Mouse (Mus musculus) testis, postnatal 14 days (tissue): ENCODE results near the gene Chn1.
"Not testable (repeated sequence)": the region's sequence is repeated elsewhere in the genome, so short reads cannot be mapped to it uniquely, and the experiment has no call there.

ENCODE experiments used
- DNase-seq: peaks from one replicate; pipeline ENCODE4 v3.0.0; 2021; ENCODE audit warnings: low spot score

The Chn1 gene

DNA sequence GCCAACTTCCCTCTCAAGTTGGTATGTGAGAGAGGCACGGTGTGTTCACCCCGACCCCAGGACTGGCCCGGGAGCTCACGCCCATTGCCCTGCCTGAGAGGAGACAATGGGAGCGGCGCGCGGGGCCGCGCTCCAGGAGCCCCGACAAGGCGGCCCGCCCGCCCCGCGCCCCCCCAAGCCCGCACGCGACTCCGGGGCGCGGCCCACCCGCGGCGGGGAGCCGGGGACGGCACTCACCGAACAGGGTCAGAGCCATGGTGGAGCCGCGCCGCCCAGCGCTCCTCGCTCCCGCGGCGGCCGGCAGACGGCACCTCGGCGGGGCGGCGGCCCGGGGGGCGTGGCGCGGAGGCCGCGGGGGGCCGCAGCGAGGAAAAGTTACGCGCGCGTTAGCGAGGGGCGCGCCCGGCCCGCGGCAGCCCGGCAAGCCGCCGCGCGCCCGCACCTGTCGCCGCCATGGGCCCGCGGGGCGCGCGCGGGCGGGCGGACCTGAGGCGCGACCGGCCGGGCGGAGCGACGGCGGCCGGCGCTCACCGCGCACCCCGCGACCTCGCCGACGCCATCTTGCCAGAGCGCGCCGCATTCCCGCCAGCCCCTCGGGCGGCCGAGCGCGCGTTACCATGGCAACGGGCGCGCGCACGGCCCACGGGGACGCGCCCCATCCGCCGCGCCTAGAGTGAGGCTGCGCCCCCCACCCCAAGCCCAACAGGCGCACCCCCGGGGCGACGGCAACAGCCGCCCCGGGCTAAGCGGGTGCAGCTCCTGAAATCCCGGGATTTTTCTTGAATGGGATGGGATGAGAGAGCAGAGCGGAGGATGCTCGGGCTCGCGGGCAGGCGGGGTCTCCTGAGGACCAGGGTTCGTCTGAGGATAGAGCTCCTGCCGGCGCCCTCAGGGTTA lies at the start of gene Chn1:
Gene Chn1, minus strand, starts transcription at position 561 of the 897 bp plus-strand sequence.
- peak; percentile 86 for DNase-seq

DNA sequence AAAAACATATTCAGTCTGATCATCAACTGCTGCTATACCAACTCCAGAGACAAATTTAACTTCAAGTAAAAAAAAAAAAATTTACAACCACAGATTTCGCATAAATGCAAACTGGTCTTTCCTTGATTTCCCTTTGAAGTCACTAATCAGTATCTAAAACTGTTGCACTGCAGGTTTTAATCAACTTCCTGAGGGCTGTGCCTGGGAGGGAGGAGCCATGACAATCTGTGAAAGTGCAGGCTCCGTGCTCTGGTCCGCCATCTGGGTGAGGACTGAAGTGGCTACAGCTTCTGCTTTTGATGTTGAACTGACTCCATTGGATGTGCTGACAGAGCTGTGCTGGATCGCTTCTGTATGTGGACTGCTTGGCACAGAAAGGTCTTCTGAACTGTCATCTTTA lies 43.6 kb upstream of the Chn1 start:
- DNase-seq: no peak

DNA sequence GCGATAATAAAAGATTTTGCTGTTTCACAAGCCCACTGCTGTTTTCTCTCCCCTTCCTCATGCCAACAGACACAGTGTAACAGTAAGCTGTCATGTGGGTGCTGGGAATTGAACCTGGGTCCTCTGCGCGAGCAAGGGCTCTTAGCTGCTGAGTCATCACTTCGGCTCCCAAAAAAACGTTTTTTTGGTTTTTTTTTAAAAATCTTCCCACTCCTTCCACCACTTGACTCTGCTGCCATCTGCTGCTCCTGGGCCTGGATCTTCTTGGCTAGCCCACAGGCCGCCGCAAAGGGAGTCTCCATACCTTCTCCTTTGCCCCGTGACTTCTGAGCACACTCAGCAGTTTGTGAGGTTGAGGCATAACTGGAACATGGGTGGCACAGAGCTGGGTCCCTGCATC lies 32.5 kb upstream of the Chn1 start:
- no peak for DNase-seq

DNA sequence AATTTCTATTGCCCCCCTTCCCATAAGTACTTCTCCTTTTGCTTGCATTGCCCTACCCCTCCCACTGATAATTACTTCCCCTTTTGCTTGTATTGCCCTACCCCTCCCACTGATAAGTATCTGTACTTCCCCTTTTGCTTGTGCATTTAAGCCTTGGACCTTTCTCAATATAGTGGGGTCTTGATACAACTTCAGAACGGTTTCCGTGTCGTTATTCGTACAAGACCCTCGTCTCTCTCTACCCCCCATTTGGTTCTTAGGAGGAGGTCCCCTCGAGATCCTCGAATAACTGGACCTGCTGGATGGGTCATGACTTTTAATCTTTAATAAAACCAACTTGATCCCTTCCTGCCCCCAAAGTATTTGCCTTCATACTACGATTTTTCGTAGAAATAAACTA lies 25.0 kb upstream of the Chn1 start:
- DNase-seq: not testable (repeated sequence)

DNA sequence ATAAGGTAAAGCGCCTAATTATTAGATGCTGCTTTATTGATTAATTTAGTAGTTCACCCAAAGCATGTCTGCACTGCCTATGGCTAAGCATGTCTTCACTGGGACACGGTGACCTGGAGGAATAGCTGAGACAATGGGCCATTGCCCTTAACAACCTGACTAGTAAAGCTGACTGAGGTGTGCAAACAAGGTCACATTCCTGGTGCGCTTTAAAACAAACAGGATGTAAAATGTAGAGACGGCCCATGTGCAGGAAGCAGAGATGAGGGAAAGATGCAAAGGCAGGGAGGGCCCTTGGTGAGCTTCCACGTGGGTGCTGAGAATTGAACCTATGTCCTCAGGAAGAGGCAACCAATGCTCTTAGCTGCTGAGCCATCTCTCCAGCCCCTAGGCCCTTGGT lies 23.6 kb upstream of the Chn1 start:
- DNase-seq: no peak

DNA sequence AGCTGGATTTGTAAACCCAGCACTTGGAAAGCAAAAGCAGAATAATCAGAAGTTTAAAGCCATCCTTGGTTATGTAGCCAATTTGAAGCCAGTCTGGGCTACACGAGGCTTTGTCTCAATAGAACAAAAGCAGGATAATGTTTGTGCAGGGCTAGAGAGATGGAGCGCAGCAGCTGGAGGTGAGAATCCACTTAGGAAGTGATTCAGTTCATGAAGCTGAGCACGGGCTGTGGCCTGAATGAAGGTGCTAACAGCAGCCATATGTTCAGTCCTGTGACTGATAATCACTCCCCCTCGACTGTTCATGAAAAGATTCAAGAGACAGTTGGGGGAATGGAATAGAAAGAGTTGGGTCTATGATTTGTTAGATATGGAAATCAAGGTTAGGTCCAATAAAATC lies 23.0 kb upstream of the Chn1 start:
- no peak for DNase-seq

DNA sequence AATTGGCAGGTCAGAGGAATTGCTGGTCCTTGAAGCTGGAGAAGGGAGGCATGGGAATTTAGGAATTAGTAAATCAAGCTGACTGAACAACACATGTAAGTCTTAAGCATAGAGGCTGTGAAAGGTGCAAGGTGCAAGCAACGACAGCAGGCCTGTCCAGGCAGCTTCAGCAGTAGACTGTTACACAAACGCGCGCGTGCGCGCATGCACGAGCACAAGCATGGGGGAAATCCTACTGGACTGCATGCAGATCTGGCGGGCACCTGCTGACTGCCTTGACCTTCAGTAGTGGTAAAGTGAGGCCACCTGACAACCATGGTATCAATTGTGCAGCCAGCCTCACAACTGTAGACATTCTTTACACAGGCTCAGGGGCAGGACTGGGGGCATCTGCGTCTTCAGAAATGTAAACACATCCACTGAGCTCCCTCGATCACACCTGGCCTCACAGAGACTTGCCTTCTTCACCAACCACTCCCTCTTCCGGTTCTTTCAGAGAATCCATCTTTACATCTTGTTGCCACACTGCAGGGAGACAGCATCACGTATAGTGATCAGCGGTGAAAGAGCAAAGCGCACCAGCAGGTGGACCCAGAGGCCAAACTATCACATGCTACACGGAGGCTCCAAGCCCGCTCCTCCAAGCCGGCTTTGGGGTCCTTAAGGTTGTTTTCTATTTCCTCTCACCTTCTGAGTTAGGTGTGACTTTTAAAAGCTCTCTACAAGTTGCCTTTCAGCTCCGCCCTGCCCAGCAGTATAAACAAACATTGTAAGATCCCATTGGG lies 16.9 kb upstream of the Chn1 start:
- no peak for DNase-seq

DNA sequence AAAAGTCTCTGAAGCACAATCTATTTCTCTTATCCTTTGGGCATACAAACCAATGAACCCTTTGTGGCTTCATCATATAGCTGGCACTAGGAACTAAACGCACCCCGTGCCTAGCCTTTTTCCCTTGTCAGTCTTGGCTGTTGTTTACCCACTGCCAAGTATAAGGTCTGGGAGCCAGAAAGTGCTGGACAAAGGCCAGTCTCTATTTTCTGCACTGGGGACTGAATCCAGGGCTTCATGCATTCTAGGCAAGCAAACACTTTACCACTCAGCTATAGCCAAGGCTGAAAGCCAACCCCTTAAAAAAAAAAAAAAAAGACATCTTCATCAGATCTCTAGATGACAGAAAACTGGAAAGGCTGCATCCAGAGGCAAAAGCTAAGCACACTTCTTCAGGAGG lies 15.2 kb upstream of the Chn1 start:
- no peak for DNase-seq

DNA sequence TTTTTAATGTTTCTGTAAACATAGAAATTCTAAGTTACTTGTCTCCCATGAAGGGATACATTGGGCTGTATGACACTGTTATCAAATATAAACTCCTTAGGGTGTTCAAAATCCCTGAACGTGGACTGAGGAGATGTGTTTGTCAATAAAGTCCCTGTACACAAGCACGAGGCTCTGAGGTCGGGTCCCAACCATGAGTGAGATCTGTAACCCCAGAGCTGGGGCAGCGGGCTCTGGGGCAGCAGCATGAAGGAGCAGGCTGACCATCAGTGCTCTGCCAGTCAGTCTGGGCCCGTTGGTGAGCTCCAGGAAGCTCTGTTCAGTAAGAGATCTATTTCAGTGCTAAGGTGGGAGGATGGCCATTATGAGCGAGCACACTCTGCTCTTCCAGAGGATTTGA lies 13.2 kb upstream of the Chn1 start:
- DNase-seq: no peak

DNA sequence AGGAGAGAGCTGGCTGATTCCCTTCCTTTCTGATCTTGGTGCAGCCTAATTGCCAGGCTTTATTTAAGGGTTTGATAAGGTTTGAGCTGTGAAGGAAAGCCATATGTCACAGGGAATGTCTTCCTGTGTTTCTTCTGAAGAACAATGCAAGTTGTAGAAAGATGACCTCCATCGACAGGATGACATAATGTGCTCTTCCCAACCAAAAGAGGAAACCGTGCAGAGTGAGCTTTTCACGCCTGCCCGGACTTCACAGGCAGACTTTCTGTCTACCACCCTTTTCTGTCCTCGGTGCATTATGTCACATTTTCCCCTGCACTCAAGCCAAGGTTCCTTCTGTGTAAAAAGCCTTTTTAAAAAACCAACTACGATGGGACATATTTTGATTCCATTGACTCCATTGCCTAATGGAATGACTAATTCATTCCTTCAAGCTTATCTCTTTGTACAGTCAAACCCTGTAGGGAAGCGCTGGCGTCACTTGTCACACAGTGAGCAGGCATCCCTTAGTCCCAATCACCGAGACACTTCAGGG lies 7.3 kb upstream of the Chn1 start:
- no peak for DNase-seq

DNA sequence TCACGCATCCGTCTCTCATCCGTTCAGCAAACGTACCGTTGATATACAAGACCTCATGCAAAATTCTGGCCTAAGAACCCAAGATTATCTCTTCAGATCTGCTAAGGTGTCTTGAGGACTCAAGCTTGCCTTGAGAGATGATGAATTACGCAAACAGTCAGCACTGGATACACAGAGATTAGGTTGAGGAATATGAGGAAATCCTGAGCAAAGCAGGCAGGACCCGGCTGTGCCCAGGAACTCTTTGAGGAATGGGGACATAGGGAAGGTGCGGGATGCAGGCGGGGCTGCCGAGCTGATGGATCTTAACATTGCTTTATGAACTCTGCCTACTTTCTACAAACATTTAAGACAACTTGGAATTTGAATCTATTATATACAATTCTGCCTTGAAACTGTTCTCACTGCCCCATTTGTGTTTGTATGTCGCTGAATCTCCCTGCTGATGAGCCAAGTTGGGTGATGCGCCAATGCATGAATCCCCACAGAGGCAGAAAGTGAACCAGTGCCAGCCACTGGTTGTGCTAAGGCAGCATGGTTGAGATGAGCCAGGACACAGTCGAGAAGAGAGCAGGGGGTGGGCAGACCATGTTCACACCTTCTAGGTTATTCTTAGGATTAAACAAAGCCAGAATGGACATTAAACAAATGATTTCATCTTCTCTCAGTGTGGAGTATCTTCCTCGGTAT lies 5.3 kb upstream of the Chn1 start:
- no peak for DNase-seq

DNA sequence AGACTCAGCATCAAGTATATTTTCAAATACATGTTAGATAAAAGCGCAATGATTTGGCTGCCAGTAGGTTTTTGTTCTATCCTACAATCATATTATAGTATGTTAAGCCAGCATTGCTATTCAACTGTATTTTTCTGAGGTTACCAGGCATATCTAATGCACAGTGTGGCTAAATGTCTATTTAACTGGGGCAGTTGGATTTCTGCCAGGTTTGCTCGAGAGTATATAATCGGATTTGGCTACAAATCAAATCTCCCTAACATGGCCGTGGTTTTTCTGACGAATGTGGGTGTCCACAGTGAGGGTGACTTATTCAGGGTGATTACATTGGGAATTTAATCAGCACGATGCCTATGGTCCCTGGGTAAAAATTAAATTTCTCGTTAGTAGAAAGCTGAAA lies 4.7 kb upstream of the Chn1 start:
- no peak for DNase-seq

DNA sequence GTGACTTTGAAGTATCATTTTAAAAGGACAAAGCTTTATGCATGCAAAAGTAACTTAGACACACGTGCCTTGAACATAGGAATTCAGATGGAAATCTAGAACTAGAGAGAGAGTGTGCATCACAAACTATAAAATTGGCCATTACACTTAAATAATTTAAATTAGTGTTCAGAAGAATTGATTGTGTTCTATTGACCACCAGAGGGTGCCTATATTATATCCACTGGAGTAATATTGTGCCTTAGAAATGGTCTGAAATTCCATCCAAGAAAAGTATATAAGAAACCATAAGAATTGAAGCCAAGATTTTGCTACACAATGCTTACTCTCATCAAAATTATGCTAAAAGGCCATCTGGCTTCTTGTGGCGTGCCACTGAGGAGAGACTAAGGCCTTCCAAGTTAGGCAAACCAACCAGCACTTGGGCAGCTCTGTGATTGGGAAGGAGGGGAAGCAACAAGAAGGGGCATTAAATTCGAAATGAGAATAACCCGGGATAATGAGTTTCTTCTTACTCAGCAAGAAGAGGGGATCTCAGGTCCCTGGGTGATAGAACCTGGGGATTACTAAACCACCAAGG lies 4.0 kb upstream of the Chn1 start:
- no peak for DNase-seq

DNA sequence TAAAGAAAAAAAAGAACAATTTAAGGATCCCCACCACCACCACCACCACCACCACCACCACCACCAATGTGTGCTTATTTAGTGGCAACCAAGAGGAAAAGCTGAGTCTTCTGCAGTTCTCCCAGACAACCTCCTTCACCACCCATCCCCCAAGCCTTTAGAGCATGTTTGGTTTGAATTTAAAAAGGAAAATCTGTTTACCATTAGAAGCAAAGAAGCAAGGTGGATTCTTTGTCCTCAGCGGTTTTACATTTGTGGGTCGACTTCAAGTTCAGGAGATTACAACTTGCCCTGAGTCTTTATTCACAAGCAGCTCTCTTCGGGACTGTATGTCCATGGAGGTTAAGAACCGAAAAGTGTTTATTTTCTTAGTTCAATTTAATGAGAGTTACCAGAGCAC lies 1.8 kb upstream of the Chn1 start:
- no peak for DNase-seq

DNA sequence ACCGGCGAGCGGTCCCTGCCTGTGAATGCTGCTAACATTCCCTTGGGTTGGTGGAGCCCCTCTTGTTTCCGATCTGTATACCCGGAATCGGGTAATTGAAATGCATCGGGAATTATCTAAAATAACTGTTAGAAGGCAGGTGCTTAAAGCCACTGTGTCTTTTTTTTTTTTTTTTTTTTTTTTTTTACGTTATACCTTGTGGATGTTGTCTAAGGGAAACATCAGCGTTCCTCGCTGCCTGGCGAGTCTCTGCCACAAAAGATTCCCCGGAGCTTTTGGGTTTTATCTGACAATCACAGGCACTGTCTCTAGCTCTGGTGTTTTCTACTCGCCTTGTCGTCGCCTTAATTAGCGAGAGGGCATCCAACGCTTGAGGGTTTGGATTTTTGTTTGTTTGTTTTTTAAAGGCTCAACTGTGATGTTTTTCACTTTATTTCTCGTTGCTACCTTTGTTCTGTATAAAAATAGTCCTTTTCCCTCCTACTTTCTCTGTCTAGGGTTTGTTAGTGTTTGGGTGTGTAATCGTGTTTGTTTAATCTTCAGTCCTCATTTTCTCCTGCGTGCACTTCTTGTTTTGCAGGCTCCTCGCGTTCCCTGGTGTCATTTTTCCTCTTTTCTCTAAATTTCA lies 651 bp upstream of the Chn1 start:
- no peak for DNase-seq

DNA sequence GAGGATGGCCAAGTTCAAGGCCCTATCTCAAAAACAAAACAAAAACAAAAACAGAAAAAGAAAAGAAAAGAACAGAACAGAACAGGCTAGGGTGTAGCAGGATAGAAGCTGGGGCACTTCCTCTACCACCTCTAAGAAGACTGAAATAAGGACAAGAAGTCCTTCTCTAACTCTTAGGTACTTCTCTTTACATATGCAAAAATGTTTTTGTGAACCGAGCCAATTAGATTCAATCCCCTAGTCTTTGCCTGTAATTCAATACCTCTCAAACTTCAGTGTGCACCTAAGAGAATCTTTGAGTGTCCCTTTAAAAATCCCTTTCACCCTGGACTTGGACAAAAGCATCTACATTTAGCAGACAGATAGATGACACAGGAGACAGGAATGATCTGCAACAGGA lies 2.2 kb downstream of the Chn1 start:
- DNase-seq: no peak

DNA sequence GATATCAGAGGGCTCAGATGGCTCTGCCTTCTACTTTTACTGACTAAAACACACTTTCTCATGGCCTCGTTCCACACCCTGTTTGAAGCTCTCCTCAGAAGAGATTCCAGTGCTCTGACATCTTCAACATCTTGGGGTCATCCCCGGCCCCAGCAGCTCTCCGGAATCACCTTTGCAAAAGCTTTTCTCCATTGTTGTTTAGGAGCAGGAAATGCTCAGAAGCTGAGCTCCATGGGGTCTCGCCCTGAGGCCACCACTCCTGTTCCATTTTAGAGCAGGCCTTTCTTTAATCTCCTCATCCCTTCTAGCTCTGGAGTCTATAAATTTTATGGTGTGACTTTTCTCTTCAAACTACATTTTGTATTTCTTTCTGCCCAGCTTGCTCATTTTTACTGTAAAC lies 6.5 kb downstream of the Chn1 start:
- DNase-seq: no peak

DNA sequence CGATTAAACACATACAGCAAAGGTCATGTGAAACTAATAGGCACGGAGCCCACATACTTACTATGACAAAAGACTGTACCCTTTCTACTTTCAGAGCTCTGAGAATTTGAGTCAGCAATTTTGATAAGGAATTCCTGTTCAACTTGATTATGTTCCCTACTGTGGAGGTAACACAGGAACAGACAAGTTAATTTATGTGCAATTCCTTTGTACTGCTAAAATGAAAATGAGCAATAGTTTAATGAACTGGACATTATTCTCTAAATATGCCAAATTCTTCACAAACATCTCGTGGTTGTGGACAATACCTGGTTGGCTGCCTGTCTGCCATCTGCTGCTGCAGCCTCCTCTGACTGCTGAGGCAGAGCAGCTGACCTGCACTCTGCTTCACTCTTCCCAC lies 11.6 kb downstream of the Chn1 start:
- DNase-seq: no peak

DNA sequence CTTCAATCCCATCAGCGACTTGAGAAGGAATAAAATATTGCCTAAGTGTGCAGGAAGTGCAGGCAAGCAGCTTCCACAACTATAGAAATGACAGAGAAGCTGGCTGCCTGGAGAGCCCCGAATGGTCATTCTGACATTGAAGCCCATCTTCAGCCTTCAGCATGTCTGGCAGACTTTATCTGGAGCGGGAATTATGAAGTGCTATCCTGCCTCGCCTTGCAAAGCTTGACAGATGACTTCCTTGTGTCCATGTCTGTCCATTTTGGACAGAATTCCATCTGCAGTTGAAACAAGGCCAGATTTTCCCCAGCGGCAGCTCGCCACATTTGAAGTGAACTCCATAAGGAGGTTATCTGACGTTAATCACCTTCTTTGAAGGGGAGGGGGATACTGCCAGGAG lies 15.2 kb downstream of the Chn1 start:
- DNase-seq: no peak

DNA sequence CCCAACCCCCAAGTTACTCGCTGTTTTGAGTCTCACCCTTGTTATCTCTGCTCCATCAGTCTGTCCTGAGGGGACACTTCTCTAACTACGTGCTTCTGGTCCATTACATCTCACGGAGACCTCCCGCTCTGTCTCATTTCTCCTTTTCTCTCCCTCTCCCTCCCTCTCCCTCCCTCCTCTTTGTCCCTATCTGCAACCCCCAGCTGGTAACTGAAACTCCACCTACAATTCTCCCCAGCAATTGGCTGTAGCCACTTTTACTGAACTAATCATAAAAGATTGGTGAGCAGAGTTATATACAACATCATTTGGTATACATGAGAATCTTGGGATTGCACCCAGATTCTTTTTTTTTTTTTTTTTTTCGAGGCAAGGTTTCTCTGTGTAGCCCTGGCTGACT lies 16.1 kb downstream of the Chn1 start:
- DNase-seq: no peak

DNA sequence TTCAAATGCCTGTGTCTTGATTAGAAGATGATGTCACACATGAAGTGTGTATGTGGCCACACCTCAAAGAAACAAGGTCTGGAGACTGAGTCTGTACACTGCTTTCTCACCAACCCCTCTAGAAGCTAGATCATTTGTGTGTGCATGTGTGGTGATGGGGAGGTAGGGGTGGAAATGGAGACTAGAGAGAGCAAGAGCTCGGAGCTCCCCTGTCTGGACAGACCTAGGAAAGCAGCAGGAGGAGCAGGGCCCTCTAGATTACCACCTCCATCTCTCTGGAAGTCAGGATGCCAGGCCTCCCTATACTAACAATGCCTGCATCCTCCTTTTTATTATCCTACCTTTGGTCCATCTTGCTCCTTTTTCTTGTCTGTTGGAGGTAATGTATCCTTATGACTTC lies 27.8 kb downstream of the Chn1 start:
- no peak for DNase-seq

DNA sequence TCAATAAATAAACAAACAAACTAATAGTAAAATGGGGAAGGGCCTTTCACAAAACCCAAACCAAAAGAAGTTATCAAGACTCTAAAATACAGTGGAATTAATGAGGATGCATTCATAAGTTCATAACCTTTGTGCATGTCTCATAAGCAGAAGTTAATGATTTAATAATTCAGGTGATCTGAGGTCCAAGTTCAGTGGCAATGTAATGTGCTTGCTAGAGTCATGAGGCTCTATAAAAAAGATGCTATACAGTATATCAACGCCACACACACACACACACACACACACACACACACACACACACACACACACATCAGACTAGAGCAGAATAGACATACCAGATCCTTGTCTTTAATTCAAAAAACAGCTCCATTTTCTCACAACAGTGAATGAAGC lies 28.8 kb downstream of the Chn1 start:
- no peak for DNase-seq
